Mouse (Mus musculus) intestine, embryonic 15.5 days (tissue): ENCODE results near the gene Pithd1. TPM values are rescaled to one million over a fixed set of nuclear protein-coding genes. Genes with fewer than 3 reads are reported as not detected.
"Not testable (repeated sequence)": the region's sequence is repeated elsewhere in the genome, so short reads cannot be mapped to it uniquely, and the experiment has no call there.

Source experiments
- ATAC-seq: fragments of 200-750 bp; cut with Nextera tagmentation; 2 replicates; pipeline ENCODE4 v1.8.0; 2017; ENCODE audit warnings: moderate TSS enrichment, moderate library complexity
- H3K27ac ChIP-seq: fragments of 300-500 bp; sonication (generic); 2 replicates; pipeline ENCODE4 v1.5.1; 2015; ENCODE audit warnings: mild to moderate bottlenecking, inconsistent platforms
- H3K27me3 ChIP-seq: fragments of 300-500 bp; sonication (generic); replicated peaks from 2 replicates; pipeline ENCODE4 v1.6.1; 2015; ENCODE audit warnings: inconsistent platforms
- H3K36me3 ChIP-seq: fragments of 300-500 bp; sonication (generic); 2 replicates; pipeline ENCODE4 v1.6.1; 2015; ENCODE audit warnings: inconsistent platforms
- H3K4me1 ChIP-seq: fragments of 300-500 bp; sonication (generic); replicated peaks from 2 replicates; pipeline ENCODE4 v1.6.1; 2015; ENCODE audit warnings: inconsistent platforms
- H3K4me2 ChIP-seq: fragments of 300-500 bp; sonication (generic); replicated peaks from 2 replicates; pipeline ENCODE4 v1.6.1; 2015; ENCODE audit warnings: mild to moderate bottlenecking, inconsistent platforms
- H3K4me3 ChIP-seq: fragments of 300-500 bp; sonication (generic); replicated peaks from 2 replicates; pipeline ENCODE4 v1.5.1; 2015; ENCODE audit warnings: inconsistent platforms
- H3K9ac ChIP-seq: fragments of 300-500 bp; sonication (generic); 2 replicates; pipeline ENCODE4 v1.6.1; 2015; ENCODE audit warnings: inconsistent platforms
- H3K9me3 ChIP-seq: fragments of 300-500 bp; sonication (generic); 2 replicates; pipeline ENCODE4 v1.6.1; 2016; ENCODE audit warnings: inconsistent platforms
- WGBS: fragments of 180-500 bp; shearing (Covaris S2); methylation state at CpG from one replicate; pipeline ENCODE4 v1.1.7; 2015; 5-methylcytosine and 5-hydroxymethylcytosine counted together
- polyA plus RNA-seq: library from polyadenylated mRNA; unstranded; fragments of >200 nt; fragmentation: Nextera tagmentation; extraction: Ambion mirVana; gene quantifications from 2 replicates; pipeline ENCODE4 v1.2.1, GENCODE M21; 2015

Pithd1 gene
- polyA plus RNA-seq, 1 experiment from 2014 or later: 51.6 TPM

DNA sequence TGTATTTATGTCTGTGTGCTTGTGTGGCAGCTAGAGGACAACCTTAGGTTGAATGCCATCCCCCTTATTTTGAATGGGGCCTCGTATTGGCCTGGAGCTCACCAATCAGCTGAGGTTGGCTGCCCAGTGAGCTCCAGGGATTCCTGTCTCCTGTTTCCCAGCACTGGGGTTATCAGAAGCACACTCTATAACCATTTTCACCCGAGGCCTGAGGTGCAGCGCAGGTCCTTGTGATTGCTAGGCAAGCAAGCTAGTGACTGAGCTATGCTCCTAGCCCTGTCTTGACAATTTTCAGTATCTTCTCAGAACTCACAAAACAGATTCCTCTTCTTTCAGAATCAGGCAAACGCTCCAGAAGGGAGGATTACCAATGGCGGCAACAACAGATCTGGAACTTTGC is 2.5 kb downstream of the Pithd1 start:
- Histone ChIP-seq H3K27ac (no peak overlapping the region), H3K27me3 (no peaks in the 10 kb centered on the region), H3K4me3 (no peak overlapping the region), H3K9me3 (no peaks in the 10 kb centered on the region), H3K4me2 (no peak overlapping the region), H3K36me3 (peaks cover 12% of the 10 kb centered on the region; the same call in 1 of the 2 replicates), H3K9ac (no peak overlapping the region), H3K4me1 (peaks cover 10% of the 10 kb centered on the region)
- no peak for ATAC-seq
- WGBS: 91% methylated on average over 5 of the region's 5 CpGs

DNA sequence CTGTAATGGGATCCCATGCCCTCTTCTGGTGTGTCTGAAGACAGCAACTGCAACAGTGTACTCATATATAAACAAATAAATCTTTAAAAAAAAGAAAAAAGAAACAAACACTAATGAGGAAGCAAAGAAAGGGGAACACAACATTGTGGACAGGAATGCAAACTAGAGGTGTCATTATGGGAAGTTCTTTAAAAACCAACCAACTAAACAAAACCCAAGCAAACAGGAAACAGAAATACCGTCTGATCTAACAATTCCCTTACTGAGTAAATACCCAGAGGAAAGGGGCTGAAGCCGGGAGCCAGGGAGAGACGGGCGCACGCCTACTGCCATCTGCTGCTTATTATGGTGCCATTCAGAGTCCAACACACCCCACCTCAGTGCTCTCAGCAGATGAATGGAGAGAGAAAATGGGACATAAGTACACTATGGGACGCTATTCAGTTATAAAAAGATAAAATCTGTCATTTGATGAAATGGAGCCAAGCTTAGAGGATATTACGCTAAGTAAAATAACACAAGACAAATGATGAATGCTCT is 5.5 kb downstream of the Pithd1 start:
- no peaks in the 10 kb centered on the region for H3K27me3 ChIP-seq
- H3K27ac ChIP-seq: no peak overlapping the region
- WGBS: 70% methylated on average over 7 of the region's 7 CpGs
- H3K4me3 ChIP-seq: no peak overlapping the region
- no peak for ATAC-seq
- H3K4me2 ChIP-seq: no peak overlapping the region
- no peaks in the 10 kb centered on the region for H3K9me3 ChIP-seq
- H3K9ac ChIP-seq: no peak overlapping the region
- peaks cover 10% of the 10 kb centered on the region for H3K4me1 ChIP-seq
- peaks cover 20% of the 10 kb centered on the region; the same call in 1 of the 2 replicates for H3K36me3 ChIP-seq

DNA sequence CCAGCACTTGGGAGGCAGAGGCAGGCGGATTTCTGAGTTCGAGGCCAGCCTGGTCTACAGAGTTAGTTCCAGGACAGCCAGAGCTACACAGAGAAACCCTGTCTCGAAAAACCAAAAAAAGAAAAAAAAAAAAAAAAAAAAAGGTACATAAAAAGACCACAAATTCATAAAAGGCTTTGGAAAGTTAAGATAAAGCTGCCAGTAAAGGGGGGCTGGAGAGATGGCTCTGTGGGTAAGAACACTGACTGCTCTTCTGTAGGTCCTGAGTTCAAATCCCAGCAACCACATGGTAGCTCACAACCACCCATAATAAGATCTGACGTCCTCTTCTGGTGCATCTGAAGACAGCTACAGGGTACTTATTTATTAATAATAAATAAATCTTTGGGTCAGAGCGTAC is 6.8 kb downstream of the Pithd1 start:
- H3K9ac ChIP-seq, H3K4me2 ChIP-seq, H3K9me3 ChIP-seq, H3K27me3 ChIP-seq, H3K27ac ChIP-seq, ATAC-seq, H3K4me3 ChIP-seq, H3K4me1 ChIP-seq: not testable (repeated sequence)
- 92% methylated on average over 5 of the region's 5 CpGs for WGBS
- H3K36me3 ChIP-seq: peaks cover 31% of the 10 kb centered on the region; the same call in 1 of the 2 replicates

DNA sequence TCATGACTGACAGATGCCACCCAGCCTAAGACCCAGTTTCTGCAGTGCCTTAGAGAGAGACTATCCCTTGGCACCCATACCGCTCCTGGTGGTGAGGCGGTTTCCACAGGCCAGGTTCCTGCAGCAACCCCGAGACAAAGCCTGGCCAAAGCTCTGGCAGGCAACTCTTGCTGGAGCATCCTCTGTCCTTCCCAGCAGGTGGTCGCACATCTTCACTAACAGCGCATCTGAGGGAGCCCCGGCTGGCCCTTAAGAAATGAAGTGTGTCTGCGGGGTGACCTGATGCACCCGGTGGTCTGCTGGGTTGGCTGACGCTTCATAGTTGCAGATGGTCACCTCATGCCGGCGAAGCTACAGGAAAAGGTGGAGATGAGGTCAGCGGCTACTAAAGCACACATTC is 10.9 kb downstream of the Pithd1 start:
- H3K36me3 ChIP-seq: peaks cover 21% of the 10 kb centered on the region; the same call in 1 of the 2 replicates
- no peaks in the 10 kb centered on the region for H3K9me3 ChIP-seq
- no peaks in the 10 kb centered on the region for H3K27me3 ChIP-seq
- no peak for ATAC-seq
- no peak overlapping the region for H3K4me2 ChIP-seq
- peaks cover 23% of the 10 kb centered on the region for H3K4me1 ChIP-seq
- no peak overlapping the region for H3K27ac ChIP-seq
- no peak overlapping the region for H3K9ac ChIP-seq
- WGBS: 95% methylated on average over 12 of the region's 12 CpGs
- no peak overlapping the region for H3K4me3 ChIP-seq

DNA sequence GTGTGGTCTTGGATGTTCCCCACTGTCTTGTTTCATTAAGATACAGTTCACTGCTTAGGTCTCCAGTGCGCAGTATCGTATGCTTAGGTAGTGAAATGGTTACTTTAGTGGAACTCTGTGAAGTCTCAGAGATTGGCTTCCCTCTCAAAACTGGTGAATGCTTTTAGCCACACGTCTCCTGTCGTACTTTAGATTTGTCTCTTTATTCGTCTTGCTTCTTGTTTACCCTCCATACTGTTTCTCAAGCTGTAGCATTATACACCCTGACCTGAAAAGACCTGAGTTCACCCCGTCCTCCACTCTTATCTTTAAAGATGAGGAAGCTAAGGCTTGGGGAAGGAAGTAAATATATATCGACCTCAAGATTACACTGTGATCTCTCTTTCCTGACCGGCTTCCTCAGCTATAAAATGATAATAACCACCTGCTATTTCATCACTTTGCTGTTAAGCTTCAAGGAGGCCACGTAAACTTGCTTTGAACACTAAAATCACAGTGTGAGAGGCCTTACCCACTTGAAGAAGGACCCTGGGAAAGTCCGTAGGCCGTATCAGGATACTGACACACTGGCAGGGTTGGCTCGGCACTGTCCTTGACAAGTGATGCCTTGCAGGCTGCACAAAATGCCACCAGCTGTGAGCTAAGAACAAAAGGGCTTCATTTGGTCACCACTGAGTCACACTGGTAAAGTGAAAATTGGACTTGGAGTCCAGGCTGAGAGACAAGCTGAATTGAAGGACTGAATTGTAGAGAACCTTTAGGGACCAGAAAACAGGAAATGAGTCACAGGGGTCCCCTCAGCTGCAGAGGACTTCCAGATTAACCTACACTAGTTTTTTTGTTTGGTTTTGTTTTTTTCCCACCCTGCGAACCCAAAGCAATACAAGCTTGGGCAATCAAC is 13.9 kb downstream of the Pithd1 start:
- Histone ChIP-seq H3K27ac (peak overlapping the region; percentile 74), H3K4me3 (peak overlapping the region; percentile 94), H3K9ac (peak overlapping the region; percentile 95), H3K4me1 (peaks cover 27% of the 10 kb centered on the region), H3K9me3 (no peaks in the 10 kb centered on the region), H3K36me3 (peaks cover 31% of the 10 kb centered on the region), H3K27me3 (no peaks in the 10 kb centered on the region), H3K4me2 (peak overlapping the region; percentile 88)
- WGBS: 56% methylated on average over 13 of the region's 13 CpGs
- no peak for ATAC-seq

DNA sequence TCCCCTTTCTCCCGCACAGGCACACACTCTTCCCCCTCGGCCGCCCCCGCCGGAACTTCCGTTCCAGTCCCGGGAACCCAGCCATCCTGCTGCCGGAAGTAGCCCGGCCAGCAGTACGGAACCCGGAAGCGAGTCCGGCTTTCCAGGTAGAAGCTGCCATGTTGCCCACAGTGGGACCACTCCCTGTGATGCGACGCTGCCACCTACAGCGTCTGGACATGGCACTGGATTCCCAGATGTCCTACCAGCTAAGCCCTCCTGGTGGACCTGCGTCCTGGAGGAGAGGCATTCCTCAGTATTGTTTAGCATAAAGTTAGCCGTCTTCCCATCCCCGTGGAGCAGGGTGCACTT is 14.5 kb downstream of the Pithd1 start, which contains the start of gene Lypla2:
TSS of gene Lypla2 (minus strand) at position 71 of the 351 bp plus-strand sequence.
- Histone ChIP-seq H3K27ac (peak within 1 kb of the TSS; percentile 74), H3K27me3 (no peaks in the 10 kb centered on the region), H3K4me2 (peak within 1 kb of the TSS; percentile 88), H3K36me3 (peaks cover 36% of the 10 kb centered on the region), H3K9me3 (no peaks in the 10 kb centered on the region), H3K4me3 (peak within 1 kb of the TSS; percentile 94), H3K4me1 (peaks cover 27% of the 10 kb centered on the region), H3K9ac (peak within 1 kb of the TSS; percentile 95)
- 1% methylated on average over 19 of the region's 19 CpGs for WGBS
- ATAC-seq: peak; percentile 89

DNA sequence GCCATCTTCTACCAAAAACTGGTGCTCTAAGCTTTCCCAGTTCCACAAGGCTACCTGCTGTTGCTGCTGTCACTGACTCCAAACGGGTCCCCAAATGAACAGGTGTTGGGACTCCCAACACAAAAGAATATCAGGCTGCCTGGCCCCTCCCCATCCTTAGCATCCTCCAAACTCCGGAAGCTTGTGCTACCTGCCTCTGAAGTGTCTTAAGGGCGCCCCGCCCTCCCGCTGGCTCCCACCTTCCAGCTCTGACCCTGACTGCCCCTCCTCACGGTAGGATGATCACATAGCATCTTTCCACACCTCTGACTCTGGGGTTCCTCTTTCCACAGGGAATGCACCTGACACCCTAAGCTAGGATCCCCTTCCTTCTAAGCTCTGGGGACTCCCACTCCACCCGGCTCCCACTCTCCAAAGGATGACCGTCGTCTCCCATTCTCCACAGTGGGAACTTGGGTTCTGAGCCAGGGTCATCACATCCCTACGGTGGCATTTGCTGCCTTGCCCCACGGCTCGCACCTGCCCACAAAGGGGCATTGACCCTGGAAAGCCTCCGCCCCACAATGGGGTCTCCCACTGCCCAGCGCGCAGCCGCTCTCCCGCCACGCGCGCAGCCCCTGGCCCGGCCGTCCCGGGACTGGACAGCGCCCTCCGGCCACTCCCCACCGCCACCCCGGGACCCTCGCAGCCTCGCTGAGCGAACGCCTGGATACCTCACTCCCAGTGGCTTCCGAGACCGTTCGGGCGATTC is 15.1 kb downstream of the Pithd1 start:
- H3K9me3 ChIP-seq: no peaks in the 10 kb centered on the region
- peaks cover 42% of the 10 kb centered on the region for H3K36me3 ChIP-seq
- WGBS: under 1% methylated on average over 35 of the region's 35 CpGs
- ATAC-seq: peak; percentile 44
- no peaks in the 10 kb centered on the region for H3K27me3 ChIP-seq
- peak overlapping the region; percentile 94 for H3K4me3 ChIP-seq
- H3K4me2 ChIP-seq: peak overlapping the region; percentile 88
- peak overlapping the region; percentile 95 for H3K9ac ChIP-seq
- peak overlapping the region; percentile 74 for H3K27ac ChIP-seq
- H3K4me1 ChIP-seq: peaks cover 27% of the 10 kb centered on the region

DNA sequence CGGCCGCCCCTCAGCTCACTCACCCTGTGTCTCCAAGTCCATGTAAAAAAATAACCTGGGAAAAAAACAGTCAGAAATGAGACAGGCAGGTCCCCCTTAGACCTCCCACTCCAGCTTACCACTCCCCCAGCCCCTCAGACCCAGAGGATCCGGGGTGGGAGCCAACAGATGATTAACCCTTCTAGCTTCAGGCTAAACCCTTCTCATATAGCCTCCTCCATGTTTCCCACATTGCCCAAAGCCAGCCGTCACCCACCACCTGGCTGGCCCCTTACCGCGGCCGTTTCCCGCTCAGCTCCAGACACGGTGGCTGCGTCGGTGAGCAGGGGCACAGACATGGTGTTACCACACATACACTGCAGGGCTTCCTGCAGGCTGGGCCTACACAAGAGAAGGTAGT is 16.5 kb downstream of the Pithd1 start:
- Histone ChIP-seq H3K27me3 (no peaks in the 10 kb centered on the region), H3K27ac (no peak overlapping the region), H3K9ac (0 out of 2 replicates have a peak overlapping the region, but pooled peaks have one; percentile 8), H3K4me2 (no peak overlapping the region), H3K4me1 (peaks cover 27% of the 10 kb centered on the region), H3K4me3 (no peak overlapping the region), H3K36me3 (peaks cover 38% of the 10 kb centered on the region), H3K9me3 (no peaks in the 10 kb centered on the region)
- 87% methylated on average over 11 of the region's 11 CpGs for WGBS
- no peak for ATAC-seq

DNA sequence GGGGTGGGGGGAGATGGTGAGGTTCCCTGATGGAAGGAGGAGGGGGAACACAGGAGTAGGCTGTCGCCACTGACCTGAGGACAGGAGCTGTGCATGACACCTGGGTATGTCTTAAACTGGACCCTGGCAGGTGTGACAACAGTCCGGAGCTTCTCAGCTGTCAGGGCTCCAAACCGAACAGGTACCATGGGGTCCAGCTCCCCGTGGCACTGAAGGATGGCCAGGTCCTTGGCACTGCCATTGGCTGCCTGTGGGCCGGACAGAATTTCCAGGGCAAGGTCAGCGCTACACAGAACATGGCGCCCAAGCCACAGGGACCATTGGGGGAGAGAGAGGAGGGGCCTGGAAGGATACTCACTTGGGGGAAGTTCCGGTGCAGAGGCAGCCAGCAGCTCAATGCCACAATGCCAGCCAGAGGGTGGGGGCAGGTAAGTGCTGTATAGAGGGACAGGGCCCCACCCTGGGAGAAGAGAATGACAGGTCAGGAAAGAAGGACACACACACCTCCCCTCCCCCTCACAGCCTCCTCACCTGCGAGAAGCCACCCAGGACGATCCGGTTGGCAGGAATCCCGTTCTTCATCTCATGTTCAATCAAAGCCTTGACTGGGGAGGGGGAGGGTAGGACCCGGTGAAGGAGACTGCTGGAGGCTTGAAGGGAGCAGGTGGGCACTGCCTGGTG is 17.9 kb downstream of the Pithd1 start:
- no peaks in the 10 kb centered on the region for H3K9me3 ChIP-seq
- no peak overlapping the region for H3K27ac ChIP-seq
- H3K4me1 ChIP-seq: peaks cover 38% of the 10 kb centered on the region
- WGBS: 86% methylated on average over 13 of the region's 13 CpGs
- H3K27me3 ChIP-seq: no peaks in the 10 kb centered on the region
- no peak for ATAC-seq
- no peak overlapping the region for H3K4me2 ChIP-seq
- no peak overlapping the region for H3K4me3 ChIP-seq
- peaks cover 33% of the 10 kb centered on the region for H3K36me3 ChIP-seq
- no peak overlapping the region for H3K9ac ChIP-seq

DNA sequence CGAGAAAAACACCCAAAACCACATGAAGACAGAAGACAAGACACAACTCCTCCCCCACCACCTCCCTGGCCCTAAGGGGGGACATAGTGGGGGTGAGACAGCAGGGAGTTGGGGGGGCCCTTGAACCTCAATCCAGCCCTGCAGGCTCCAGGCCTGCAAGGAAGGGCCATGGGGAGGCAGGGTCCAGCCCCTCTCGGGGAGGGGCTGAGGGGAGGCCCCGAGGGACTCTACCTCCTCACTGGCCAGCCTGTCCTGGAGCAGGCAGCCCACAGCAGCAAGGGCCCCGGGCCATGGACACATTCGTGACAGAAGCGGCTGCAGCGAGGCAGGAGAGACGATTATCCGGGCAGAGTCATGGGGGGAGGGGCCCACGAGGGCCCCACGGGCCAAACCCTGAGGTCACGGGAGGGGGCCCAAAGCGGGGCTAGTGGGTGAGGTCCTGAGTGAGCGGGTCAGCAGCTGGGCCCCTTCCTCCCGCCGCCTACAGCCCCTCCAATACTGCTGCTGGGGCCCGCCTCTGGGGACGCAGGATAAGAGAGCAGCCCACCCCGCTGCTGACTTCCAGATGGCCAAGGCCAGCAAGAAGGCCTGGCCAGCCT is 18.7 kb downstream of the Pithd1 start:
- 67% methylated on average over 19 of the region's 19 CpGs for WGBS
- Histone ChIP-seq H3K27me3 (no peaks in the 10 kb centered on the region), H3K9ac (no peak overlapping the region), H3K4me1 (peaks cover 35% of the 10 kb centered on the region), H3K9me3 (no peaks in the 10 kb centered on the region), H3K4me2 (no peak overlapping the region), H3K4me3 (no peak overlapping the region), H3K27ac (no peak overlapping the region), H3K36me3 (peaks cover 33% of the 10 kb centered on the region)
- no peak for ATAC-seq

DNA sequence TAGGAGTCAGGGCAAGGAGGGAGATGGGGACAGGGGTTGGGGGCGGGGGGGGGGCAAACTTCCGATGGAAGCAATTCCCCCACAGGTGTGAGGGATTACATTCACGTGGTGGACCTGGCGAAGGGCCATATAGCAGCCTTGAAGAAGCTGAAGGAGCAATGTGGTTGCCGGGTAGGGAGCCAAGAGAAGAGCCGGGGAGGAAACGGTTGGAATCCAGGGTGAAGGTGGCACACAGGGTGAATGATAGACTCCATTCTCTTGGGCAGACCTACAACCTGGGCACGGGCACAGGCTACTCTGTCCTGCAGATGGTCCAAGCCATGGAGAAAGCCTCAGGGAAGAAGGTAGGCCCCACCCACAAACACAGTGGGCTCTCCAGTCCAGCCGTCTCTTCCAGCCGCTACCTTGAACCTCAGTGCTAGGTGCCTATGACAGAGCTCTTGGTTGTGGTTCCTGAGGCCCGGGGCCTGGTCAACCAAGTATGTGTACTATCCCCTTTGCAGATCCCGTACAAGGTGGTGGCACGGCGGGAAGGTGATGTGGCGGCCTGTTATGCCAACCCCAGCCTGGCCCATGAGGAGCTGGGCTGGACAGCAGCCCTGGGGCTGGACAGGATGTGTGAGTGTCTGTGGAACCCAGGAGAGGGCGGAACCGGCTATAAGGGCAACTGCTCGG is 19.8 kb downstream of the Pithd1 start:
- peaks cover 33% of the 10 kb centered on the region for H3K36me3 ChIP-seq
- WGBS: 90% methylated on average over 18 of the region's 18 CpGs
- peaks cover 31% of the 10 kb centered on the region for H3K4me1 ChIP-seq
- H3K9ac ChIP-seq: no peak overlapping the region
- ATAC-seq: no peak
- H3K27ac ChIP-seq: no peak overlapping the region
- no peaks in the 10 kb centered on the region for H3K27me3 ChIP-seq
- no peak overlapping the region for H3K4me3 ChIP-seq
- no peaks in the 10 kb centered on the region for H3K9me3 ChIP-seq
- no peak overlapping the region for H3K4me2 ChIP-seq
